Mouse (Mus musculus) MEL (cell line): ENCODE data around the gene Abcc9. TPM values are rescaled to one million over a fixed set of nuclear protein-coding genes. Genes with fewer than 3 reads are reported as not detected.

ENCODE experiments used
- DNase-seq: peaks from one replicate; pipeline ENCODE4 v3.0.0; 2011; ENCODE audit warnings: low read depth, low spot score
- H3K27ac ChIP-seq: 2 replicates; pipeline ENCODE4 v1.5.1; 2012; ENCODE audit warnings: low read depth, mild to moderate bottlenecking, control low read depth, low read length, moderate library complexity; ENCODE audit not compliant: control insufficient read depth
- H3K27me3 ChIP-seq, 2 experiments: fragments of 150-350 bp in 1 of 2; sonication (generic) in 1 of 2; 2 replicates each; pipeline ENCODE4 v1.6.1; 2012; ENCODE audit warnings: low read length in 2 of 2, mild to moderate bottlenecking in 2 of 2, improper control_type of control experiment in 1 of 2, moderate library complexity in 1 of 2; ENCODE audit not compliant: insufficient read depth in 2 of 2, control insufficient read depth in 1 of 2
- H3K36me3 ChIP-seq, 2 experiments: 2 replicates each; pipeline ENCODE4 v1.6.1; 2012 to 2014; ENCODE audit warnings: low read length in 2 of 2, improper control_type of control experiment in 1 of 2, inconsistent platforms in 1 of 2, mild to moderate bottlenecking in 1 of 2; ENCODE audit not compliant: insufficient read depth in 2 of 2, control insufficient read depth in 1 of 2
- H3K4me1 ChIP-seq, 2 experiments: fragments of 150-350 bp in 1 of 2; sonication (generic) in 1 of 2; 2 replicates each; pipeline ENCODE4 v1.6.1; 2012; ENCODE audit warnings: low read length in 2 of 2, improper control_type of control experiment in 1 of 2, mild to moderate bottlenecking in 1 of 2; ENCODE audit not compliant: insufficient read depth in 2 of 2, control insufficient read depth in 1 of 2
- H3K4me3 ChIP-seq, 2 experiments: fragments of 150-350 bp in 1 of 2; sonication (generic) in 1 of 2; 2 replicates each; pipeline ENCODE4 v1.5.1; 2012; ENCODE audit warnings: low read depth in 2 of 2, low read length in 2 of 2, mild to moderate bottlenecking in 2 of 2, moderate library complexity in 2 of 2, control low read depth in 1 of 2, improper control_type of control experiment in 1 of 2; ENCODE audit not compliant: control insufficient read depth in 1 of 2, insufficient read depth in 1 of 2
- H3K79me2 ChIP-seq: 2 replicates; pipeline ENCODE4 v1.6.1; 2012; ENCODE audit warnings: mild to moderate bottlenecking, low read length, moderate library complexity; ENCODE audit not compliant: control insufficient read depth, poor library complexity, insufficient read depth
- H3K9ac ChIP-seq: 2 replicates; pipeline ENCODE4 v1.6.1; 2012; ENCODE audit warnings: low read depth, mild to moderate bottlenecking, control low read depth, low read length, moderate library complexity; ENCODE audit not compliant: control insufficient read depth, poor library complexity, severe bottlenecking
- H3K9me3 ChIP-seq: fragments of 150-350 bp; sonication (generic); replicated peaks from 2 replicates; pipeline ENCODE4 v1.6.1; 2012; ENCODE audit warnings: mild to moderate bottlenecking, low read length, improper control_type of control experiment, moderate library complexity; ENCODE audit not compliant: insufficient read depth
- CHD1 ChIP-seq: IDR thresholded peaks from 2 replicates; pipeline ENCODE4 v1.6.1; 2012; ENCODE audit warnings: low read depth, mild to moderate bottlenecking, inconsistent platforms, low read length, improper control_type of control experiment
- E2F4 ChIP-seq: IDR thresholded peaks from 2 replicates; pipeline ENCODE4 v1.6.1; 2011; ENCODE audit warnings: low read depth, low read length, improper control_type of control experiment, borderline replicate concordance
- ELF1 ChIP-seq: IDR thresholded peaks from 2 replicates; pipeline ENCODE4 v1.6.1; 2014; ENCODE audit warnings: low read depth, mild to moderate bottlenecking, inconsistent platforms, low read length, improper control_type of control experiment, moderate library complexity
- GABPA ChIP-seq: IDR thresholded peaks from 2 replicates; pipeline ENCODE4 v1.6.1; 2012; ENCODE audit warnings: low read depth, mild to moderate bottlenecking, inconsistent platforms, low read length, improper control_type of control experiment, moderate library complexity
- JUND ChIP-seq: IDR thresholded peaks from 2 replicates; pipeline ENCODE4 v1.6.1; 2011; ENCODE audit warnings: low read depth, mild to moderate bottlenecking, improper control_type of control experiment, low read length
- KAT2A ChIP-seq: conservative IDR thresholded peaks from 2 replicates; pipeline ENCODE4 v1.6.1; 2012; ENCODE audit warnings: low read depth, low read length, improper control_type of control experiment, inconsistent platforms
- MXI1 ChIP-seq: IDR thresholded peaks from 2 replicates; pipeline ENCODE4 v1.6.1; 2011; ENCODE audit warnings: mild to moderate bottlenecking, low read depth, low read length, improper control_type of control experiment
- MYC ChIP-seq: IDR thresholded peaks from 2 replicates; pipeline ENCODE4 v1.6.1; 2011; ENCODE audit warnings: low read depth, mild to moderate bottlenecking, low read length, improper control_type of control experiment, moderate library complexity
- POLR2A ChIP-seq, 2 experiments: IDR thresholded peaks; 2 replicates each; pipeline ENCODE4 v1.6.1; 2011 to 2012; ENCODE audit warnings: low read length in 2 of 2, mild to moderate bottlenecking in 2 of 2, control low read depth in 1 of 2, improper control_type of control experiment in 1 of 2, low read depth in 1 of 2, moderate library complexity in 1 of 2; ENCODE audit not compliant: control insufficient read depth in 1 of 2, insufficient read depth in 1 of 2, poor library complexity in 1 of 2
- POLR2AphosphoS2 ChIP-seq: IDR thresholded peaks from 2 replicates; pipeline ENCODE4 v1.6.1; 2011; ENCODE audit warnings: low read length, improper control_type of control experiment
- RAD21 ChIP-seq: IDR thresholded peaks from 2 replicates; pipeline ENCODE4 v1.6.1; 2011; ENCODE audit warnings: mild to moderate bottlenecking, low read depth, low read length, improper control_type of control experiment
- SIN3A ChIP-seq: IDR thresholded peaks from 2 replicates; pipeline ENCODE4 v1.6.1; 2012; ENCODE audit warnings: low read length, improper control_type of control experiment, inconsistent platforms
- SMC3 ChIP-seq: IDR thresholded peaks from 2 replicates; pipeline ENCODE4 v1.6.1; 2011; ENCODE audit warnings: low read depth, low read length, improper control_type of control experiment
- TAL1 ChIP-seq: IDR thresholded peaks from 2 replicates; pipeline ENCODE4 v1.6.1; 2012; ENCODE audit warnings: mild to moderate bottlenecking, inconsistent platforms, low read length, moderate library complexity, mixed read lengths
- ZC3H11A ChIP-seq: IDR thresholded peaks from 2 replicates; pipeline ENCODE4 v1.6.1; 2012; ENCODE audit warnings: low read depth, mild to moderate bottlenecking, inconsistent platforms, low read length, improper control_type of control experiment
- polyA plus RNA-seq, 2 experiments: library from polyadenylated mRNA; stranded (reverse) in 1 of 2; unstranded in 1 of 2; fragments of >175 nt in 1 of 2; fragments of >200 nt in 1 of 2; gene quantifications; 2 replicates each; pipeline versions ENCODE4 v1.2.1 to v1.2.4; 2012; ENCODE audit warnings: low replicate concordance in 2 of 2, low read depth in 1 of 2; ENCODE audit not compliant: insufficient read length in 2 of 2, insufficient read depth in 1 of 2, missing spikeins in 1 of 2
- total RNA-seq: library from RNA; depleted of rRNA; stranded (reverse); fragments of 300-350 nt; gene quantifications from 2 replicates; pipeline ENCODE4 v1.2.3, GENCODE M21; 2012

Abcc9 gene
- total and polyA plus RNA-seq, 3 experiments = not detected

DNA sequence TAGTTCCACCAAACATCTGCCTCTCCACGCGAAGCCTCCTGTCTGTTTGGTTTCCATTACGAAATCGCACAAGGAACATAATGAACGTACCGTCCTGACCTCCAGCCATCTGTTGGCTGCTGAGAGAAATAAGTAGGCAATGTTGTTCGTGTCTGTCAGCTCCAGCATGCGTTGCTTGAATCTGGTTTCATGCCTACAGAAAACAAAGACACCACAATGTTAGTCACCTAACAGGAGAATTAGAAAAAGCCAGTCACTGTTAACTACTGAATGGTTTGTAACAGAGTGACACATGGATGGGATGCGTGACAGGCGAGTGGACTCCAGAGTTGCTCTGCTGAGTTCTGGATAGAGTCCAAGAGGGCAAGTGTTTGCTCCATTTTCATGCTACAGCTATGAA is 87.8 kb downstream of the Abcc9 start:
- H3K4me1 ChIP-seq = no peaks in the 10 kb centered on the region
- no peak overlapping the region for H3K4me3 ChIP-seq
- H3K9me3 ChIP-seq = no peaks in the 10 kb centered on the region
- DNase-seq = no peak
- no peaks in the 10 kb centered on the region for H3K27me3 ChIP-seq
- no peak overlapping the region for H3K9ac ChIP-seq
- no peak for TF ChIP-seq SMC3
- no peak for TF ChIP-seq POLR2AphosphoS2
- TF ChIP-seq JUND = no peak
- no peak overlapping the region for H3K27ac ChIP-seq
- no peaks in the 10 kb centered on the region for H3K36me3 ChIP-seq
- no peaks in the 10 kb centered on the region for H3K79me2 ChIP-seq

GRCm38 (mm10) chr6:142612366-142612765 is 89.7 kb downstream of the Abcc9 start:
- Histone ChIP-seq H3K9me3 (no peaks in the 10 kb centered on the region), H3K4me3 (no peak overlapping the region)

DNA sequence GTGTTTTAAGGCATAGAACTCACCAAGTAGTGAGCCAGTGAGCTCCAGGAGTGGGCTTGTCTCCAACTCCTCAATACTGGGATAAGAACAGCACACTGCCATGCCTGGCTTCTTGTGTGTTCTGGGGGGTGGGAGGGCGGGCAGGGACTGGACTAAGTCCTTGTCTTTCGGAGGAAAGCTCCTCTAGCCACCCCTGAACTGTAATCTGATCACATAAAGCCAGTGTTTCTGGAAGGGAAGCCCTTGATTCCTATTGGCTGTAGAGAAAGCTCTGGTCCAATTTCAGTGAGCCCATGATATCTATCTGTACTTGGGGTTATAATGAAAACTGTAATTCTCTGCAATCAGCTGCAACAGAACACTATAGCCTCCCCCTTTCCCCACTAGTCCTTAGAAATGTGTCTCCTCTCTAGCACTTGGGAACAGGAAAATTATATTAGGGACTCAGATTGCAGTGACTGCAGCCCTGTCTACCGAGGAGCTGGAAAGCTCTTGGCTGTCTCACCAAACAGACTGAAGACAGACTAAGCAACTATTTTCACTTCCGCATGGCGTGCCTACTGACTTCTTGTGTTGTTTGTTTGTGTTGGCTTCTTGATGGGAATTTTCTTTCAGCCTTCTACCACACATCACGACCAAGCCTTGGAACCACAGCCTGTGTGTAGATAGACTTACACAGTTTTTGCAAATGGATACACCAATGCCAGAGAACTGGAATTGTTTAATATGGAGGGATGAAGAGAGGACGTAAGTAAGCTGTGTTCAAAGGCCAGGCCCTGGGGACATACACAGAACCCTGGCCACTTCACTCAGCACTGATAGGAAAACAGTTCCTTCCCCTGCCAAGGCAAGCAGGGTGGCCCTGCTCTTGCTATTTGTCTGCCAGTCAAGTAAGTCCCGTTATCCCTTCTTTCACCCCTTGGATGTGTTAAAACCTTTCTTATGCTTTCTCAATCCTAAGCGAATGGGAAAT is 92.4 kb downstream of the Abcc9 start:
- Histone ChIP-seq H3K4me1 (no peaks in the 10 kb centered on the region), H3K4me3 (no peak overlapping the region), H3K27ac (no peak overlapping the region), H3K79me2 (no peaks in the 10 kb centered on the region), H3K36me3 (no peaks in the 10 kb centered on the region), H3K27me3 (no peaks in the 10 kb centered on the region), H3K9ac (no peak overlapping the region), H3K9me3 (no peaks in the 10 kb centered on the region)
- no peak for DNase-seq
- TF ChIP-seq E2F4 = no peak
- TF ChIP-seq MYC = no peak
- no peak for TF ChIP-seq KAT2A
- no peak for TF ChIP-seq ELF1
- TF ChIP-seq ZC3H11A = no peak
- TF ChIP-seq RAD21 = no peak
- TF ChIP-seq CHD1 = no peak
- TF ChIP-seq TAL1 = no peak

More at GRCm38 (mm10) chr6:142612366-142612765, 89.7 kb downstream of the Abcc9 start:
- TF ChIP-seq POLR2A (IDR thresholded peaks at IDR 0.05; ENCODE audit: control insufficient read depth in 1 of 2, insufficient read depth in 1 of 2, low read depth in 1 of 2, low read length in 2 of 2, poor library complexity in 1 of 2) (no peak), POLR2AphosphoS2 (no peak), KAT2A (no peak), MYC (no peak), SIN3A (no peak), MXI1 (no peak), JUND (no peak), GABPA (no peak)
- Histone ChIP-seq H3K27me3 (no peaks in the 10 kb centered on the region), H3K27ac (no peak overlapping the region), H3K9ac (no peak overlapping the region), H3K36me3 (no peaks in the 10 kb centered on the region), H3K79me2 (no peaks in the 10 kb centered on the region), H3K4me1 (no peaks in the 10 kb centered on the region)
- no peak for DNase-seq
